Mouse (Mus musculus): ENCODE measurements around the gene Mrps18b. TPM values are rescaled to one million over a fixed set of nuclear protein-coding genes. Genes with fewer than 3 reads are reported as not detected.

The Mrps18b gene
- polyA plus RNA-seq, 1 experiment: 64.3 TPM

- Histone ChIP-seq H3K27ac (ENCODE audit: insufficient read depth, low read length) (peak overlapping the region; percentile 50), H3K4me1 (ENCODE audit: control insufficient read depth, insufficient read depth, low read length) (peaks cover 8% of the 10 kb centered on the region; the same call in 1 of the 2 replicates)
- TF ChIP-seq POLR2A (IDR thresholded peaks at IDR 0.05; ENCODE audit: extremely low read depth, insufficient read depth, low read length) (peak; percentile 73), CTCF (IDR thresholded peaks at IDR 0.05; ENCODE audit: extremely low read depth, insufficient read depth, low read length) (no peak)
Observed at GRCm38 (mm10) chr17:35919060-35919715, 3.0 kb upstream of the Mrps18b start.

GRCm38 (mm10) chr17:35918276-35919059 lies 2.3 kb upstream of the Mrps18b start:
- Histone ChIP-seq H3K27ac (ENCODE audit: insufficient read depth, low read length) (peak overlapping the region; percentile 86), H3K4me1 (ENCODE audit: control insufficient read depth, insufficient read depth, low read length) (peaks cover 8% of the 10 kb centered on the region; the same call in 1 of the 2 replicates), H3K4me3 (ENCODE audit: insufficient read depth, low read length) (peak overlapping the region; percentile 57)
- TF ChIP-seq CTCF (IDR thresholded peaks at IDR 0.05; ENCODE audit: extremely low read depth, insufficient read depth, low read length) (no peak), POLR2A (IDR thresholded peaks at IDR 0.05; ENCODE audit: extremely low read depth, insufficient read depth, low read length) (peak; percentile 62)

More at GRCm38 (mm10) chr17:35919060-35919715, 3.0 kb upstream of the Mrps18b start:
- peak overlapping the region; percentile 28 for H3K4me3 ChIP-seq (ENCODE audit: insufficient read depth, low read length)

DNA sequence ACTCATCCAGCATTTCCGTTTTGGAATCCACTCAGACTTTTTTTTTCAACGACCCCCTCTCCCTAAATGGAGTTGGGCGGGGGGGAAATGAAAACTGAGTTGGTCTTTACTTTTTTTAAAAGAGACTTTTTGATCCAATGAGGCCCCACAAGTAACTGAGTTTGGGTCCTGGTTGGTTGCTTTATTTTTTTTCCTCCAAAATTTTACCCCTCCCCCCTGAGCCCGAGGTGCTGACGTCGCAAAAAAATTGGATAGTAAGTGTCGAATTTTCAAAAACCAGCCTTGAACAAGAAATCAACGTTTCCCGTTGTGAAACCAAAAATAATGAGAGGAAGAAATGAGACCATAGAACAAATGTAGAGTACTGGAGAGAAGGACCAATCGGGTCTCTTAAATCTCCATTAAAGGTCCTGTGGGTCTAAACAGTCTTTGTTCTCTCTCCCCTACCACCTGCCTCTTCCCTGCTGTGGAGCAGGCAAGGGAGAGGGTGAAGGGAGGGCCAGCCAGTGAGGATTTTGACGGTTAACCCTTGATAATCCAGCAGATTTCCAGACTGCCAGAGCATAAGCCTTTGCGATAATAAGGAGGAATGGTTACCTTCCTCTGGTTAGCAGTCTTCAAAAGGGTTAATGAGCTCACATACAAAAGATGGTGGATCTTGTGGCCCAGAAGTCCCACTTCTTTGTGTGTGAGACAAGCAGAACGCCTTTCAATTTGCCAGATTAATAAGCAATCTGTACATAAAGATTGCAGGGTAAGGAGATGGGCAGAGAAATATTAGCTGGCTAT lies 1.5 kb upstream of the Mrps18b start:
- TF ChIP-seq CTCF (IDR thresholded peaks at IDR 0.05; ENCODE audit: extremely low read depth, insufficient read depth, low read length) (no peak), POLR2A (IDR thresholded peaks at IDR 0.05; ENCODE audit: extremely low read depth, insufficient read depth, low read length) (peak; percentile 72)
- peak overlapping the region; percentile 90 for H3K27ac ChIP-seq (ENCODE audit: insufficient read depth, low read length)
- H3K4me3 ChIP-seq (ENCODE audit: insufficient read depth, low read length): peak overlapping the region; percentile 57
- peaks cover 8% of the 10 kb centered on the region; the same call in 1 of the 2 replicates for H3K4me1 ChIP-seq (ENCODE audit: control insufficient read depth, insufficient read depth, low read length)

DNA sequence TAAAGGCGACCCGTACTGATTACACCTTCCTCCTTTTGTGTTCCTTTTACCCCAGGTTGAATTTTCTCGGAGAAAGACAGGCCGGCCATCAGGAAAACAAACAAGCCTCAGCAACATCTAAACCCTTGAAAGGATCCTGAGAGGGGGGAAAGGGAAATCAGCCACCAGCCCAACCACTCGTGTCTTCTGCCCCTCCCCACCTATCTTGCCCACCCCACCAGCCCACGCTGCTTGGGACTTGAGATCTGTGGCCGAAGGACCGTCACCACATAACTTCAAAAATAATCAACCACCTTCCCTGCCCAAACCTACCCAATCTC lies 914 bp upstream of the Mrps18b start:
- Histone ChIP-seq H3K4me3 (ENCODE audit: insufficient read depth, low read length) (peak overlapping the region; percentile 57), H3K27ac (ENCODE audit: insufficient read depth, low read length) (peak overlapping the region; percentile 90), H3K4me1 (ENCODE audit: control insufficient read depth, insufficient read depth, low read length) (peaks cover 8% of the 10 kb centered on the region; the same call in 1 of the 2 replicates)
- TF ChIP-seq CTCF (IDR thresholded peaks at IDR 0.05; ENCODE audit: extremely low read depth, insufficient read depth, low read length) (no peak), POLR2A (IDR thresholded peaks at IDR 0.05; ENCODE audit: extremely low read depth, insufficient read depth, low read length) (no peak)

DNA sequence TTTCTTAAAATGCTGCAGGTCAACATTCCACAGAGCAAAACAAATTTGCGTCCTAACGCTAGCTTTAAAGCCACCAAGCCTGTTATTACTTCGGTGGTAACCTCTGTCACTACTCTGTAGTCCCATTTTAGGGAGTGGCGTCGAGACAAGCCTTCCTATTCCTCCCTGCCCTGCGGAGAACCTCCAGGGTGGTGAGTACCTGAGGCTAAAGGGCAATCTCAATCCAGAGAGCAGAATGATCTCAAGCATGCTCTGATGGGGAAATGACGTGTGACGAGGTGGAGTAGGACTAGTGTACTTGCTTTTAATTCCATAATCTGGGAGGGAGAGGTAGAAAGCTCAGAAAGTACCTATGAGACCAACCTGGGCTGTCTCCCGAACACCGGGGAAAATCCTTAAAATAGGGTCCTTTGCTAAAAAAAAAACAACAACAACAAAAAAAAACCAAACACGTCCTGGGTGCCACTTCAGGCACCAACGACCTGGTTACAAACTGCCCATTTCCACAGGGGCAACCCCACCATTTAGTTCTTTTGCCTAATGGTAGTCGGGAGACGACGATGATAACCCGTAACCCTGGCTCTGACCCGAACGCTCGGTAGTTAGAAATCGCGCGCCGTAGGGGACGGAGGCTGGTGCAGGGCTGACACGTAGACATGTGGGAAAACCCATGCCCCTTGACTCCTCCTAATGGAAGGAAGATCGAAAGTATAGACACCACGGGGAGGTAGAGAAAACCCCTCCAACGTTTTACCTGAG lies 472 bp downstream of the Mrps18b start:
- peaks cover 5% of the 10 kb centered on the region; the same call in 1 of the 2 replicates for H3K4me1 ChIP-seq (ENCODE audit: control insufficient read depth, insufficient read depth, low read length)
- H3K27ac ChIP-seq (ENCODE audit: insufficient read depth, low read length): peak overlapping the region; percentile 2; the same call in 1 of the 2 replicates
- peak overlapping the region; percentile 57 for H3K4me3 ChIP-seq (ENCODE audit: insufficient read depth, low read length)
- TF ChIP-seq POLR2A (IDR thresholded peaks at IDR 0.05; ENCODE audit: extremely low read depth, insufficient read depth, low read length) (no peak), CTCF (IDR thresholded peaks at IDR 0.05; ENCODE audit: extremely low read depth, insufficient read depth, low read length) (no peak)

- TF ChIP-seq POLR2A (IDR thresholded peaks at IDR 0.05; ENCODE audit: extremely low read depth, insufficient read depth, low read length) (no peak), CTCF (IDR thresholded peaks at IDR 0.05; ENCODE audit: extremely low read depth, insufficient read depth, low read length) (no peak)
- Histone ChIP-seq H3K27ac (ENCODE audit: insufficient read depth, low read length) (no peak overlapping the region), H3K4me1 (ENCODE audit: control insufficient read depth, insufficient read depth, low read length) (peaks cover 5% of the 10 kb centered on the region; the same call in 1 of the 2 replicates), H3K4me3 (ENCODE audit: insufficient read depth, low read length) (no peak overlapping the region; the same call in 1 of the 2 replicates)
Observed at GRCm38 (mm10) chr17:35914975-35915374, 1.2 kb downstream of the Mrps18b start.

- peak within 1 kb of the TSS; percentile 58 for H3K4me3 ChIP-seq (ENCODE audit: insufficient read depth, low read length)
- no peaks in the 10 kb centered on the region for H3K4me1 ChIP-seq (ENCODE audit: control insufficient read depth, insufficient read depth, low read length)
- H3K27ac ChIP-seq (ENCODE audit: insufficient read depth, low read length): 0 out of 2 replicates have a peak within 1 kb of the TSS, but pooled peaks have one; percentile 2
- TF ChIP-seq POLR2A (IDR thresholded peaks at IDR 0.05; ENCODE audit: extremely low read depth, insufficient read depth, low read length): peak; percentile 90
- TF ChIP-seq CTCF (IDR thresholded peaks at IDR 0.05; ENCODE audit: extremely low read depth, insufficient read depth, low read length): no peak
Observed at GRCm38 (mm10) chr17:35909919-35910369, 6.2 kb downstream of the Mrps18b start, which contains the start of gene Atat1. Gene Atat1, minus strand, starts transcription at chr17:35910075.

DNA sequence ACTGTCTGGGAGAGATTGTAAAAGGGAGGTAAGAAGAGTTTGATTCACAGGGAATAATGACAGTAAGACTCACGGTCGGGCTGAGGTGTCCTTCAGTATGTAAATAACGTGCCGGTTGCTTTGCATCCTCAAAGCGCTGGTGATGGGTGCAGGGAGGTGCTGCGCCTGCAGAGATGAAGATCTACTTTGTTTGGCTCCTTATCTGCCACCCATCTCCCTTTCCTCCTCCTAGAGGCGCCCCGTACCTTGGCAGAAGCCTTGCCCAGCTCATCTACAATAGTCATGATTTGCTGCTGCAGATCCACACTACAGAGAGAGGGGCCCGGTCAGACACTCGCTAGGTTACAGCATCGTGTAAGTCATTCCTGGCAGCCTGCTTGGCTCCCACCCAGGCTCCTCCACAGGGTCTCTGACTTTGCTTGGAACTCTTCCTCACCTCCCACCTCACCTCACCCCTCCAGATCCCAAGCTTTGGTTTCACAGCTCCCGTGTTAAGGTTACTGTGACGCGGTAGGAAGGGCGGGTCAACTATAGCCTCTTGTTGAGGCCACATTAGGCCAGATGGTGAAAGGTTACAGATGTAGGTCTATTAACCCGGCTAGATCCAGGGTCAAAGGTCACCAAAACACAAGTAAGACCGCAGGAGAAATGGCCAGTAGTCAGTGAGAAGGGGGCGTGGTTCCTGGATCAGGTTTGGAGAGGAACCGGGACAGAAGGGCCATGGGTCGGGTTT lies 6.8 kb downstream of the Mrps18b start:
- H3K4me3 ChIP-seq (ENCODE audit: insufficient read depth, low read length): peak overlapping the region; percentile 58
- H3K27ac ChIP-seq (ENCODE audit: insufficient read depth, low read length): 0 out of 2 replicates have a peak overlapping the region, but pooled peaks have one; percentile 2
- TF ChIP-seq POLR2A (IDR thresholded peaks at IDR 0.05; ENCODE audit: extremely low read depth, insufficient read depth, low read length): no peak
- no peak for TF ChIP-seq CTCF (IDR thresholded peaks at IDR 0.05; ENCODE audit: extremely low read depth, insufficient read depth, low read length)
- H3K4me1 ChIP-seq (ENCODE audit: control insufficient read depth, insufficient read depth, low read length): no peaks in the 10 kb centered on the region
